Mouse (Mus musculus) MEL (cell line): ENCODE measurements around the gene Dnah3.

Experiments
- CTCF ChIP-seq, 3 experiments: IDR thresholded peaks in 2 of 3; conservative IDR thresholded peaks in 1 of 3; 2 replicates each; pipeline ENCODE4 v1.5.1; 2011 to 2012; ENCODE audit warnings: low read length in 3 of 3, low read depth in 2 of 3, mild to moderate bottlenecking in 2 of 3, improper control_type of control experiment in 1 of 3, inconsistent platforms in 1 of 3, mixed read lengths in 1 of 3, moderate library complexity in 1 of 3; ENCODE audit not compliant: control insufficient read depth in 1 of 3, insufficient read depth in 1 of 3, poor library complexity in 1 of 3, severe bottlenecking in 1 of 3
- E2F4 ChIP-seq: IDR thresholded peaks from 2 replicates; pipeline ENCODE4 v1.6.1; 2011; ENCODE audit warnings: low read depth, low read length, improper control_type of control experiment, borderline replicate concordance

GRCm38 (mm10) chr7:120106356-120106755 is 11.3 kb upstream of the Dnah3 start:
- TF ChIP-seq CTCF (IDR thresholded peaks at IDR 0.05 in 2 of 3, conservative IDR thresholded peaks at IDR 0.05 in 1 of 3; ENCODE audit: control insufficient read depth in 1 of 3, insufficient read depth in 1 of 3, low read depth in 2 of 3, low read length in 3 of 3, poor library complexity in 1 of 3, severe bottlenecking in 1 of 3) (no peak), E2F4 (no peak)
